Mouse (Mus musculus): ENCODE measurements around the gene Aldoart2.

GRCm38 (mm10) chr12:55573089-55573488 lies 8.1 kb downstream of the Aldoart2 start:
- TF ChIP-seq CTCF (IDR thresholded peaks at IDR 0.05; ENCODE audit: low read depth) = peak; percentile 42
- no peak for TF ChIP-seq EP300 (IDR thresholded peaks at IDR 0.05; ENCODE audit: low read depth)
